Mouse (Mus musculus) layer of hippocampus, adult 11-12 months (tissue): ENCODE data around the gene Fignl1.

ENCODE experiments used
- DNase-seq: peaks from one replicate; pipeline ENCODE4 v3.0.0; 2022; ENCODE audit warnings: low spot score

Fignl1 gene

DNA sequence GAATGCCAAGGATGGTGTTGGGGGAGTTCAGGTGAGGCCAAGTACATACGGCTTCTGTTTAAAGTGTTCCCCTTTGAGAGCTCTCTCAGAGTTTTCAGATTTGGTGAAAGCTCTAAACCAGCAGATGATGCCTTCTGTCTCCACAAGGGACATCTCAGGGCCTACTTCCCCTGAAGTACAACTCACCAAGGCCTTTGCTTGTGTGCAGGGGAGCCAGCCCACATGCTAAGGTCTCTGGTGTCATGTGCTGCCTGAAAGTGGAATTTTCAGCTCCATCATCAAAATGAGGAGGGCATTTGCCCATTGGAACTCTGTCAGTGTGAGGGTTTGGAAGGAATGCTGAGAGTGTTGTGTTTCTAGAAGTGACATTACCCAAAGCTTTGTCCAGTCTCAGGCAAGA is 43.3 kb downstream of the Fignl1 start:
- DNase-seq: no peak

DNA sequence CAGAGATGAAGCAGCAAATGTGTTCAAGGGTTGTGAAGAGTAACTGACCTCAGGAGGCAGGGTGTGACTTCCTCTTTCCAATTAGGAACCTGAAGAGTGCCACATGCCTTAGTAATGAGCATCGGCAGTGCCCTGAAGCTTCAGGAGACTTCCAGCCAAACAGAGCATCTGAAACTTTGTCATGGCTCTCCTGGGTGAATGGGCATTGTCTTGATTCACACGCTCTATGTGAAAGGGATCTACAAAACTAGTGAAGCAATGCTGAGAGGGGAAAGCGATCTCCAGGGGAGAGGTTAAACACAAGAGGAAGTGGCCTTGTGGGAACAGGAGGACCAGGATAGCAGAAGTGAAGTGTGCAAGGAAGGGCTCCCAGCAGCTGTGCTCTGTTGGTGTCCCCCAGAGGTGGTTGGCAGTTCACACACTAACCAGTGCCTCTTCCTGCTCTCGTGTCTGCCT is 45.5 kb downstream of the Fignl1 start:
- no peak for DNase-seq

DNA sequence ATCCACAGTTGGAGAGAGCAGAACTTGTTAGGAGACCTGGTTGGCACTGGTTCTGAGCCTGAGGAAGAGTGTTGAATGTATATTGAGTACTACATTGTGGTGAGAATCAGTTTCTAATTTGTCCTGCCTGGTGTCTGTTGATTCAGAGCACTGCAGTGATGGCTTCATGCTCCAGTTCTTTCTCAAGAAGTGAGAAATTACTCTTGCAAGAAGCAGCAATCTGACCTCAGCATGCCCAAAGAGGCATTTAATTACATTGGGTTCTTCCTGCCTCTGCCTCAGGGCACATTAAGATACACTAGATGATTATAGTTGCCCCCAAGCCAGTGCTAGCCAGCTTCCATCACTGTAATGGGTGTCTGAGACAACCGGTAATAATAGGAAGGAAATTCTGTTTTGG is 49.9 kb downstream of the Fignl1 start:
- no peak for DNase-seq

DNA sequence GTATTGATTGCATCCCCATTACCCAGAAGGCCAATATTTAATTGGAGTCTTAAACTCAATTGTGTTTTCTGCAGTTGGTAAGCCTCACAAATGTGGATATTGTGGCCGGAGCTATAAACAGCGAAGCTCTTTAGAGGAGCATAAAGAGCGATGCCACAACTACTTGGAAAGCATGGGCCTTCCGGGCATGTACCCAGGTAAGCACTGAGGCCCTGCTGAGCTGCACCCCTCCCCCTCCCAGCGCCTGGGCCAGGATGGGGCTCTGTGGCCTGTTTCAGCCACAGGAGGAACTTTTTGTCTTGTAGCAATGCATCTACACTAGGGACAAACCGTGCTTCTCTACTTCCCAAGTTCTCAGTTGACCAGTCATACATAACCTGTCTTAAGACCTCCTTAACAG is 50.6 kb downstream of the Fignl1 start:
- no peak for DNase-seq

DNA sequence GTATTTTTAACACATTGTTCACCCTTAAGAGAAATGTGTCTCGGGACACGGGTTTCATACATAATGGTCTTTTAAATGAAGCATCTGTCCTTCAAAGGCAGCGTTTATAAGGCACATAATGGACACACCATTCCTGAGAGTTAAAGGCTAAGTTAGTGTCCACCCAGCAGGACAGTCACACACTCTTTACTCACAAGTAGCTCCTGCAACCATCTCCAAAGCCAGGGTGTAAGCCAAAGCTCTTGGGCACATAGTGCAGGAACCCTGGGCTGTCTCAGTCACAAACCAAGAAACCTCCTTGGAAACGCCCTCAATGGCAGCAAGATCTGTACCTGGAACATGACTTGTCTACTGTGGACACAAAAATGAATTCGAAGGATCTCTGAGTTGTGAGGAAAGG is 55.9 kb downstream of the Fignl1 start:
- no peak for DNase-seq

GRCm38 (mm10) chr11:11751091-11751490 is 57.7 kb downstream of the Fignl1 start:
- DNase-seq: no peak

GRCm38 (mm10) chr11:11744222-11744621 is 64.5 kb downstream of the Fignl1 start:
- DNase-seq: no peak

DNA sequence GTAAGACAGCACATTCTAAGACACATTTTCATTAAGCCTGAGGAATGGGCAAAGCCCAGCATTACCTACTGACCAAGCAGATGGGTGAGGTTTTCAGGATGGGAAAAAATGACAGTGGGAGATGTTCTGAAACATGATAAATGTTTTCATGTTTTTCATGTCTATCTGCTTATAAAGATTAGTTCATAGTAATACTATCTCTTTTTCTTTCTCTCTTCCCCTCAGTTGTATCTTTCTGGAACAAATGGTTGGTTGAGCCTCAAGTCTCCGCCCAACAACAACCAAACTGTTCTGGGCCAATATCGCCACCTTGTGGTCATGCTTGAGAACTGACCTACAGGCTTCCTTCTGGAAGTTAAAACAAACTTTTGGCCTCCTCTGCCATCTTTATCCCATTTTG is 66.1 kb downstream of the Fignl1 start:
- DNase-seq: peak; percentile 6

- no peak for DNase-seq
Observed at GRCm38 (mm10) chr11:11741574-11741973, 67.2 kb downstream of the Fignl1 start.

GRCm38 (mm10) chr11:11740603-11741002 is 68.2 kb downstream of the Fignl1 start:
- no peak for DNase-seq

GRCm38 (mm10) chr11:11739054-11739453 is 69.7 kb downstream of the Fignl1 start:
- DNase-seq: no peak

- no peak for DNase-seq
Observed at GRCm38 (mm10) chr11:11737562-11737961, 71.2 kb downstream of the Fignl1 start.
